Mouse (Mus musculus): ENCODE measurements around the gene Gm11172.

The Gm11172 gene

GRCm38 (mm10) chr16:10812865-10813371, at the start of gene Gm11172:
Gm11172 (plus strand) TSS chr16:10812915.
- DNase-seq = no peak

- no peak for DNase-seq
Observed at GRCm38 (mm10) chr16:10763540-10764264, 49.0 kb upstream of the Gm11172 start.

GRCm38 (mm10) chr16:10764323-10764722, 48.4 kb upstream of the Gm11172 start:
- peak; percentile 70 to 71 for DNase-seq

GRCm38 (mm10) chr16:10767158-10767557, 45.6 kb upstream of the Gm11172 start:
- peak; percentile 75 to 83 for DNase-seq

- DNase-seq = no peak
Observed at GRCm38 (mm10) chr16:10768821-10769220, 43.9 kb upstream of the Gm11172 start.

- DNase-seq = no peak
Observed at GRCm38 (mm10) chr16:10769661-10770060, 43.1 kb upstream of the Gm11172 start.

GRCm38 (mm10) chr16:10770531-10771325, 42.0 kb upstream of the Gm11172 start:
- peak in 1 of 2 experiments; percentile 40 for DNase-seq

GRCm38 (mm10) chr16:10771769-10772510, 40.8 kb upstream of the Gm11172 start:
- no peak for DNase-seq

- no peak for DNase-seq
Observed at GRCm38 (mm10) chr16:10773543-10773942, 39.2 kb upstream of the Gm11172 start.

GRCm38 (mm10) chr16:10774726-10775125, 38.0 kb upstream of the Gm11172 start:
- DNase-seq = no peak

- no peak for DNase-seq
Observed at GRCm38 (mm10) chr16:10776322-10776721, 36.4 kb upstream of the Gm11172 start.

- DNase-seq = no peak
Observed at GRCm38 (mm10) chr16:10777579-10778160, 35.0 kb upstream of the Gm11172 start.

- no peak for DNase-seq
Observed at GRCm38 (mm10) chr16:10780631-10781120, 32.0 kb upstream of the Gm11172 start.

GRCm38 (mm10) chr16:10781862-10782371, 30.8 kb upstream of the Gm11172 start:
- DNase-seq = peak in 1 of 2 experiments; percentile 33

- no peak for DNase-seq
Observed at GRCm38 (mm10) chr16:10782377-10783151, 30.2 kb upstream of the Gm11172 start.

- no peak for DNase-seq
Observed at GRCm38 (mm10) chr16:10783152-10783434, 29.6 kb upstream of the Gm11172 start.

- DNase-seq = no peak
Observed at GRCm38 (mm10) chr16:10783451-10783850, 29.3 kb upstream of the Gm11172 start.

GRCm38 (mm10) chr16:10783883-10784792, 28.6 kb upstream of the Gm11172 start:
- peak; percentile 64 to 78 for DNase-seq

GRCm38 (mm10) chr16:10784793-10785370, 27.8 kb upstream of the Gm11172 start:
- peak; percentile 97 for DNase-seq

Measured in kidney, postnatal 4 days (tissue).